ENCODE assay signal across 15 mouse cellular contexts in the genomic region with DNA sequence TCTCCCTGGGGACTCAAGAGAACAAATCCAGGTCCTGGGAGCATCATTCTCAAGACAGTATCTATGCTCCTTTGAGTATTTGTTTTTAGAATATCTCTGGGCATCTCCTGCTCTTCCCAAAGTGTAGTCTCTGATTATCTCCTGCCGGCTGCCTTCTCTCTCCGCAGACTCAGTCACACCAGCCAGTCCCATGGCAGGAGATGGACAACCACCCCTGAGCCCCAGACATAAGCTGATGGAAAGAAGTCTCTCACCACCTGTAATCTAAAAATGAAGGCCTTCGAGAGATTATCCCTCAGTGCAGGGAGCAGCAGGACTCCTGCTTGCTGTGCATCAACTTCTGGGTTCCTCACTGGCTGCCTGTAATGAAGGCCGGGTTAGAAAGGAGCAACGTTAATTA.
"Had no signal": no experiment of that assay in that cellular context is flagged by ENCODE, and none has a peak within 500 bp of the region (broad histone marks: within the 10 kb centered on the region; RNA-seq: fewer than 3 reads in every experiment).

No protein-coding gene starts in this region.

- H3K27me3 ChIP-seq: neural tube, embryonic 15.5 days; stomach, embryonic 15.5 days had no signal

- DNase-seq: retina, postnatal 1 day; right cerebral cortex, adult 18-20 months; right cerebral cortex, postnatal 14 days; right cerebral cortex, postnatal 25 days; right cerebral cortex, postnatal 4 days; spleen, adult 18-20 months; thymus, adult 18-20 months; thymus, adult 2 months; thymus, postnatal 14 days; thymus, postnatal 25 days; thymus, postnatal 36 days; thymus, postnatal 4 days had no signal

- H3K4me2 ChIP-seq: neural tube, embryonic 13.5 days; neural tube, embryonic 15.5 days; stomach, embryonic 15.5 days had no signal

- H3K4me1 ChIP-seq: stomach, embryonic 15.5 days had no signal

- H3K9ac ChIP-seq: neural tube, embryonic 13.5 days; neural tube, embryonic 15.5 days; stomach, embryonic 15.5 days had no signal

- H3K27ac ChIP-seq: neural tube, embryonic 13.5 days; neural tube, embryonic 15.5 days; stomach, embryonic 15.5 days had no signal

- H3K36me3 ChIP-seq: neural tube, embryonic 13.5 days; neural tube, embryonic 15.5 days; stomach, embryonic 15.5 days had no signal

- H3K4me3 ChIP-seq: neural tube, embryonic 13.5 days; neural tube, embryonic 15.5 days; stomach, embryonic 15.5 days had no signal

- H3K9me3 ChIP-seq: neural tube, embryonic 13.5 days; neural tube, embryonic 15.5 days; stomach, embryonic 15.5 days had no signal
